Mouse (Mus musculus) heart, embryonic 16.5 days (tissue): Measurements from ENCODE around the gene Plxna4. TPM values are rescaled to one million over a fixed set of nuclear protein-coding genes. Genes with fewer than 3 reads are reported as not detected.
A peak's percentile ranks its signal among the peaks of the same experiment; 100 is the strongest.

Experiments used
- ATAC-seq: fragments of 200-750 bp; cut with Nextera tagmentation; replicated peaks from 2 replicates; pipeline ENCODE4 v1.8.0; 2017; ENCODE audit warnings: moderate number of reproducible peaks; ENCODE audit not compliant: insufficient read depth, low FRiP score; ENCODE audit errors: extremely low read depth
- H3K27ac ChIP-seq: fragments of 300-500 bp; sonication (generic); 2 replicates; pipeline ENCODE4 v1.5.1; 2014; ENCODE audit warnings: mild to moderate bottlenecking, low read length, control low read depth, moderate library complexity
- H3K27me3 ChIP-seq: fragments of 300-500 bp; sonication (generic); 2 replicates; pipeline ENCODE4 v1.6.1; 2014; ENCODE audit warnings: low read length, mixed read lengths; ENCODE audit not compliant: control insufficient read depth, insufficient read depth
- H3K36me3 ChIP-seq: fragments of 300-500 bp; sonication (generic); 2 replicates; pipeline ENCODE4 v1.6.1; 2014; ENCODE audit not compliant: control insufficient read depth, insufficient read depth
- H3K4me1 ChIP-seq: fragments of 300-500 bp; sonication (generic); 2 replicates; pipeline ENCODE4 v1.6.1; 2014; ENCODE audit warnings: low read length, mixed read lengths; ENCODE audit not compliant: control insufficient read depth, insufficient read depth
- H3K4me2 ChIP-seq: fragments of 300-500 bp; sonication (generic); 2 replicates; pipeline ENCODE4 v1.6.1; 2014; ENCODE audit warnings: low read depth, mild to moderate bottlenecking, control low read depth, low read length
- H3K4me3 ChIP-seq: fragments of 300-500 bp; sonication (generic); 2 replicates; pipeline ENCODE4 v1.5.1; 2014; ENCODE audit warnings: mild to moderate bottlenecking, control low read depth, low read length
- H3K9ac ChIP-seq: fragments of 300-500 bp; sonication (generic); 2 replicates; pipeline ENCODE4 v1.6.1; 2014; ENCODE audit warnings: low read length, control low read depth
- H3K9me3 ChIP-seq: fragments of 300-500 bp; sonication (generic); replicated peaks from 2 replicates; pipeline ENCODE4 v1.6.1; 2016; ENCODE audit warnings: low read length; ENCODE audit not compliant: control insufficient read depth
- WGBS: fragments of 180-500 bp; shearing (Covaris S2); extraction: QIAGEN DNeasy Blood & Tissue Kit; methylation state at CpG from one replicate; pipeline ENCODE4 v1.1.7; 2014; 5-methylcytosine and 5-hydroxymethylcytosine counted together
- polyA plus RNA-seq: library from polyadenylated mRNA; unstranded; fragments of >200 nt; fragmentation: Nextera tagmentation; extraction: Ambion mirVana; gene quantifications from 2 replicates; pipeline ENCODE4 v1.2.1, GENCODE M21; 2015

Gene Plxna4
- polyA plus RNA-seq, 1 experiment from 2014 or later: 3.7 TPM

GRCm38 (mm10) chr6:32377181-32377580, 210.8 kb downstream of the Plxna4 start:
- Histone ChIP-seq H3K4me3 (no peak overlapping the region), H3K4me1 (peaks cover 18% of the 10 kb centered on the region), H3K27me3 (no peaks in the 10 kb centered on the region; the same call in 1 of the 2 replicates), H3K9ac (peak overlapping the region; percentile 36; the same call in 1 of the 2 replicates), H3K4me2 (peak overlapping the region; percentile 29; the same call in 1 of the 2 replicates), H3K36me3 (no peaks in the 10 kb centered on the region), H3K9me3 (no peaks in the 10 kb centered on the region), H3K27ac (no peak overlapping the region)
- ATAC-seq: peak; percentile 83
- 23% methylated on average over 8 of the region's 8 CpGs for WGBS

DNA sequence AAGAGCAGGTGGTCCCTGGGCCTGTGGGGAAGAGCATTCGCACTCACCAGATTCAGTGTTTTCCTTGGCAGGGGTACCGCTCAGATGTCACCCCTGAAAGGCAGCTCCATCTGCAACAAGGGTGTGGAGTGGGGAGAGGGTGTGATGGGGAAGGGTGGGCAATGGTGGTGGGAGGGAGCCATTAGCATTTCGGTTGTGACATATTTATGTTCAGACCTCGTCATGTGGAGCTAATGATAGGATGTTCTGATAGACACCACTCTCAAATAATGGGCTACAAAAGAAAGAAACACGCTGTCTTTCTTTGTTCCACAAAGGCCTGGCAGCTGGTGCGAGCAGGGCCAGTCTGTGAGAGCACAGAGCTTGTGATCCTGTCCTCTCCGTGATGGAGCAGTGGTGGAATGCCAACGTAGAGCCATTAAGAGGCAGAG, 214.0 kb downstream of the Plxna4 start:
- ATAC-seq: no peak
- H3K4me2 ChIP-seq: no peak overlapping the region
- no peak overlapping the region for H3K4me3 ChIP-seq
- H3K36me3 ChIP-seq: no peaks in the 10 kb centered on the region
- H3K4me1 ChIP-seq: peaks cover 16% of the 10 kb centered on the region
- H3K27me3 ChIP-seq: no peaks in the 10 kb centered on the region; the same call in 1 of the 2 replicates
- no peak overlapping the region for H3K27ac ChIP-seq
- H3K9me3 ChIP-seq: no peaks in the 10 kb centered on the region
- 86% methylated on average over 8 of the region's 8 CpGs for WGBS
- H3K9ac ChIP-seq: no peak overlapping the region

GRCm38 (mm10) chr6:32369092-32369491, 218.9 kb downstream of the Plxna4 start:
- WGBS: 76% methylated on average over 3 of the region's 3 CpGs
- Histone ChIP-seq H3K4me1 (peaks cover 6% of the 10 kb centered on the region; the same call in 1 of the 2 replicates), H3K27ac (no peak overlapping the region), H3K36me3 (no peaks in the 10 kb centered on the region), H3K4me3 (no peak overlapping the region), H3K4me2 (no peak overlapping the region), H3K9ac (no peak overlapping the region), H3K27me3 (no peaks in the 10 kb centered on the region), H3K9me3 (no peaks in the 10 kb centered on the region)
- ATAC-seq: no peak

DNA sequence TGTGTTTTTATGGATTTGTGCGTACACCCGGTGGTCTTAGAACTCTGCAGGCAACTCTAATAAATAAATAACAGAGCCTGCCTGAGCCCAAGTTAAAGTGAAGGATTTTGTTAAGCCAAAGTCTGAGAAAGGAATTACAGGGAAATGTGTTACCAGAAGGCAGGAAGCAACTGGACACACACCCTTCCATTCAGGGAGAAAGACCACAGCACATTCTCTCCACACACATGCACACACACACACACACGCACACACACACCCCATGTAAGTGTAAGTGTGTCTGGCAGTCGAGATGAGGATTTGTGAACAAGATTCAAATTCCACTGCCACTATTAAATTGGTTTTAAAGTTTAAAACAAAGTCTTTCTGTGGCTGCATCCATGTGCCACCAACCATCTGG, 219.6 kb downstream of the Plxna4 start:
- H3K4me3 ChIP-seq: no peak overlapping the region

DNA sequence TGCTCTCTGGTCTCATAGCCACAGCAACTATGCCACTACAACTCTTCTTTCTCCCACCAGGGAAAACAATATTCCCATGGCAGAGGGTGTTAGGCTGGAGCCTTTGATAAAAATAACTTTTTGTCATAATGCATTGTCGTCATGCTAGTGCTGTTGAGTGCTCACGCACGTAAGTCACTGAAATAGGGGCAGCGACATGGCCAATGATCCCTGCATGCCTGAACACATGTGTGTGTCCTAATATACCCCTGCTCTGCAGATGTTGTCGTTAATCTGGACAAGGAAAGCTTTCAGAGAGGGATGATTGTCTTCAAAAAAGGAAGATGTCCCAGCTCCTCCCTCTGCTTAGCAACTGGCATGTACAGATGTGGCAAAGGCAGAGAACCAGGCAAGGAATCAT, 223.1 kb downstream of the Plxna4 start:
- Histone ChIP-seq H3K4me2 (no peak overlapping the region), H3K36me3 (no peaks in the 10 kb centered on the region), H3K27me3 (no peaks in the 10 kb centered on the region), H3K27ac (no peak overlapping the region), H3K4me1 (peaks cover 24% of the 10 kb centered on the region), H3K9ac (no peak overlapping the region), H3K4me3 (no peak overlapping the region), H3K9me3 (no peaks in the 10 kb centered on the region)
- no peak for ATAC-seq
- WGBS: 62% methylated on average over 5 of the region's 5 CpGs

More for the DNA sequence above, 219.6 kb downstream of the Plxna4 start:
- no peak for ATAC-seq
- H3K4me2 ChIP-seq: no peak overlapping the region
- H3K27ac ChIP-seq: no peak overlapping the region
- no peaks in the 10 kb centered on the region for H3K36me3 ChIP-seq
- H3K27me3 ChIP-seq: no peaks in the 10 kb centered on the region
- no peaks in the 10 kb centered on the region for H3K9me3 ChIP-seq
- H3K9ac ChIP-seq: no peak overlapping the region
- WGBS: 72% methylated on average over 4 of the region's 4 CpGs
- H3K4me1 ChIP-seq: peaks cover 12% of the 10 kb centered on the region

GRCm38 (mm10) chr6:32363489-32364068, 224.4 kb downstream of the Plxna4 start:
- H3K4me1 ChIP-seq: peaks cover 27% of the 10 kb centered on the region
- H3K27ac ChIP-seq: no peak overlapping the region
- no peak overlapping the region for H3K4me2 ChIP-seq
- no peaks in the 10 kb centered on the region for H3K9me3 ChIP-seq
- no peak overlapping the region for H3K9ac ChIP-seq
- H3K27me3 ChIP-seq: no peaks in the 10 kb centered on the region
- H3K4me3 ChIP-seq: no peak overlapping the region
- ATAC-seq: no peak
- 59% methylated on average over 7 of the region's 7 CpGs for WGBS
- H3K36me3 ChIP-seq: no peaks in the 10 kb centered on the region

DNA sequence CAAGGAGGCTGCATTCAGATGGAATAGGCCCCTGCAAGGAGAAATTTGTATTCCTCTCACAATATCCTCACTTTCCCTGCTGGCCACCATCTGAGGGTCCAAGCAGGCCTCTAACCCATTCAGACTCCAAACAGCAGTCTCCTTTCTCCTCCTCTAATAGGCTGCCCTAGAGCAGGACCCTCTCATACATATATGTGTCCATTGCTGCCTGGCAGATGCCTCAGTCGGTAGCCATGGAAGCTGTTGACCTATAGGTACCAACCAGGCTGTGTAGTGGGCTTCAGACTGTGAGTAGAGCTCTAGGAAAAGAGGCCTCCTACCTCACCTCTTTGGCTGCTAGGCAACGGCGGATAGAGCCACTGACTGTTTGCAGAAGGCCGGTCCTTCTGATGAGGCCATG, 225.6 kb downstream of the Plxna4 start:
- Histone ChIP-seq H3K4me2 (no peak overlapping the region), H3K9ac (no peak overlapping the region), H3K27ac (no peak overlapping the region), H3K27me3 (no peaks in the 10 kb centered on the region), H3K4me1 (peaks cover 27% of the 10 kb centered on the region), H3K36me3 (no peaks in the 10 kb centered on the region), H3K4me3 (no peak overlapping the region), H3K9me3 (no peaks in the 10 kb centered on the region)
- 77% methylated on average over 4 of the region's 4 CpGs for WGBS
- no peak for ATAC-seq

DNA sequence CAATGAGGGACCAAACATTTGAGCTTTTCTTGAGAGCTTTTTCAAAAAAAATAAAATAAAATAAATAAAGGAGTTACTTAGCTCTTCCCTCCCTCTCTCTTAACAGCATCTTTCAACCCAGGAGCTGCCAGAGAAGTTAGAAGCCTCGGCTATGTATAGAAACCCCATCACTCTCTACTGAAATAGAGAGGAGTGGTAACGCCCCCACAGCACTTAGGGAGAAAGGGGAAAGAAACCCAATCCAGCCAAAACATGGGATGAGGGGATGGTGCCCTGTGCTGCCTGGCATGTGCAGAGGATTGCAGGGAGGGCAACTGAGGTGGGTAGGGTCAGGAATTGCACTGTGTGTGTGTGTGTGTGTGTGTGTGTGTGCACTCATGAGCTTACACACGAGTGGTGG, 228.3 kb downstream of the Plxna4 start:
- Histone ChIP-seq H3K36me3 (no peaks in the 10 kb centered on the region), H3K4me1 (peaks cover 29% of the 10 kb centered on the region), H3K27ac (no peak overlapping the region), H3K4me3 (no peak overlapping the region), H3K4me2 (no peak overlapping the region), H3K27me3 (no peaks in the 10 kb centered on the region), H3K9me3 (no peaks in the 10 kb centered on the region), H3K9ac (no peak overlapping the region)
- no peak for ATAC-seq
- WGBS: 37% methylated on average over 3 of the region's 3 CpGs

DNA sequence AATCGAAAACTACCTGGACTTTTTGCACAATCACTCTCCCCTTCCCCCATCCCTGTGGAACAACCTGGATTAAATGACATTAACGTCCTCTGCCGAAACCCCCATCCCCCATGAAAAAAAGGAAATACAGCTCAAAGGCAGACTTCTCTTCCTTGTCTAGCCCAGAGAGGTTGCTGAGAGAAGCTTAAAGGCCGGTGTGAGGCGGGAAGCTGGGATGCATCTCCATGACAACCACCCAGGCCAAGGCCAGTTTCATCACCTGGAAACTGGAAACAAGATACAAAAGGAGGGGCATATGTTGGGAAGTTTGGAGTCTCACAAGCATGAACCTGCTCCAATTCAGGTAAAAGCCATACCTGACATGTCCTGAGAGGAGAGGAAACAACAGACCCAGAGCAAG, 230.5 kb downstream of the Plxna4 start:
- Histone ChIP-seq H3K4me1 (peaks cover 21% of the 10 kb centered on the region), H3K4me2 (no peak overlapping the region), H3K9me3 (no peaks in the 10 kb centered on the region), H3K4me3 (no peak overlapping the region), H3K9ac (no peak overlapping the region), H3K36me3 (no peaks in the 10 kb centered on the region), H3K27ac (no peak overlapping the region), H3K27me3 (no peaks in the 10 kb centered on the region)
- 81% methylated on average over 5 of the region's 5 CpGs for WGBS
- no peak for ATAC-seq
